Mouse (Mus musculus): ENCODE measurements around the gene Rbp3.

The Rbp3 gene

DNA sequence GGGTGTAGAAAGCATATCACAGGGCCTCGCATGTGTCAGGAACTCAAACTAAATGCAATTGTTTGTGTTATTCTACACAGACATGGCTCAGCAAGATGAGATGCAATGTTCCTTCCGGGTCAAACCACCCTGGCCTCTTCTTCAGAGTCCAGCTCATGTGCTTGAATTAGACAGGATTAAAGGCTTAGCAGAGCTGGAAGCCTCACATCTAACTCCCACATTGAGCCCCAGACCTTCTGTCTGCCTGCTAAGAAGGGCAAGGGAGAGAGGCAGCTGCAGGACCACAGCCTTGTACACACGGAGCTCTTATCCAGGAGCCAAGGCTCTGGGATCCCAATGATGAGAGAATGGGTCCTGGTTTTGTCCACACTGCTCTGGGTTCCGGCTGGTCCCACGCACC, at the start of gene Rbp3:
Gene Rbp3 (plus strand): TSS at position 243 of the 400 bp plus-strand sequence.
- peak; percentile 91 for DNase-seq (ENCODE audit: low read depth, low spot score)

DNA sequence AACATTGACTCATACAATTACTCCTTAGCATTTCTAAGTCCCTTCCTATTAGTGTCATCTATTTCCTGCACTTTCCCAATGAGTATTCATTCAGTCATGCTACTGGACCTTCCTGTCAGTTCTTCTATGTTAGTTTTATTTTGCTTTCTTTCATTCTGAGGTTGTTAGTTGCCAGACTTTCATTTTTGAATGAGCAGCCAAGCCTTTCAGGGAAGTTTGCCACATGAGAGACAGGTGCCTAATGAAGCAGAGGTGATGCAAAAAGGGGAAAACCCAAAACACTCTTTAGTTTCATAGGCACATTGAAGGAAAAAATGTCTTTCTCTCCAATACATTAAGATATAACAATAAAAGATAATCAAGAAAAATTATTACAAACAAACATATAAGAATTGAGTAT, 49.0 kb upstream of the Rbp3 start:
- no peak for DNase-seq (ENCODE audit: low read depth, low spot score)

DNA sequence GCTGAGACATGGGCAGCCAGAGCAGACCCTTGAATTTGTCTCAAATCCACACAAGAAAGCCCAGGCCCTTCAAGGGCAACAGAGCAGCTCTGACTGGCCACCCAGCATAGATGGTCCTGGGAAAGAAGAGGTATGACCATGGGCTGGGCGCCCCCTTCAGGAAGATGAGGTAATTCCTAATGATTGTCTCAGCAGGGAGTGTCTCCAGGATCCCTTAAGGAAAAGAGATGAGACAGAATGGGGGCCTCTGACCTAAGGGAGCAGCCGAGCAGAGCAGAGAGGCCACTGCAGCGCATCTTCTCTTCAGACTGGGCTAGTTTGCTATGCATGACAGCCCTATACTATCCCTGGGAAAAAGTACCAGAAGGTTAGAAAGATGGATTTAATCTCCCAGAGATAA, 40.1 kb upstream of the Rbp3 start:
- DNase-seq (ENCODE audit: low read depth, low spot score): no peak

- DNase-seq (ENCODE audit: low read depth, low spot score): no peak
These were observed 39.6 kb upstream of the Rbp3 start for GRCm38 (mm10) chr14:33914206-33914605.

DNA sequence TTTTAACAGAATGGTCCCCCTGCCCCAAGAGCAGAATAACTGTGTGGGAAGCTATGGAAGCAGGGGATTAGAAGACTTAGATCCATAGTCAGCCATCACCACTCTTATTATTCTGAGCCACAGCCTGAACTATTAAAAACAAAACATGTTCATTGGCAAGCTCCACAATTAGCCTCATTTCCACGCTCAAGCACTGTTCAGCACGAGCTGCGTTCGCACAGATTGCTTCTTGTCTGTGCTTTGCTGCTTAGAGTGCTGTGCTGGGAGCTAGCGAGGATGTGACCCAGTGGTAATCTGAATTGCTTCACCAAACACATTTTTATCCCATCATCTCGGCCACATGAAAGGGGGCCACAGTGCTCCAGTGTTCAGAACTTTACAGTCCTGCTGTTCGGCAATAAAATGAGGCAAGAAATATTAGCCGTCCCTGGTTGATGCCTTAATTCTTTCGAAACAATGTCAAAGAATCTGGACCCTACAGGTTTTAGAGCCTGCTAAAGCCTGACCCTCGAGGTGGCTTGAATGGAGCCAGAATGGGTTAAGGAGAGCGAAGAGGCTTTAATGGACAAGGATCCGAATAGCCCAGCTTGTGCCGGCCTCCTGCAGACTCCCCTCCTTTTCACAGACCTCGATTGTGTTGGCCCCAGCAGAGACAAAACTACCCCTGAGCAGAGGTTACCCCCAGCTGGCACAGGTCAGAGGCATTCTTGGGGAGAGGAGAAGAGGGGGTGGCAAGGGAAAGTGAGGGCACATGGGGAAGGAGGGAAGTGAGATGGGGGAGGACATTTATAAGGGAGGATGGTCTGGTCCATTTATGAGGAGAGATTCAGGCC, 32.9 kb upstream of the Rbp3 start:
- DNase-seq (ENCODE audit: low read depth, low spot score): no peak

- DNase-seq (ENCODE audit: low read depth, low spot score): no peak
These were observed 31.0 kb upstream of the Rbp3 start for GRCm38 (mm10) chr14:33922771-33923167.

GRCm38 (mm10) chr14:33923168-33924070, 30.4 kb upstream of the Rbp3 start, which contains the start of gene Gdf10:
Gene Gdf10 (plus strand): TSS chr14:33923587.
- DNase-seq (ENCODE audit: low read depth, low spot score): no peak

GRCm38 (mm10) chr14:33931853-33932252, 21.9 kb upstream of the Rbp3 start:
- DNase-seq (ENCODE audit: low read depth, low spot score): no peak

- DNase-seq (ENCODE audit: low read depth, low spot score): no peak
These were observed 20.7 kb upstream of the Rbp3 start for GRCm38 (mm10) chr14:33932935-33933703.

DNA sequence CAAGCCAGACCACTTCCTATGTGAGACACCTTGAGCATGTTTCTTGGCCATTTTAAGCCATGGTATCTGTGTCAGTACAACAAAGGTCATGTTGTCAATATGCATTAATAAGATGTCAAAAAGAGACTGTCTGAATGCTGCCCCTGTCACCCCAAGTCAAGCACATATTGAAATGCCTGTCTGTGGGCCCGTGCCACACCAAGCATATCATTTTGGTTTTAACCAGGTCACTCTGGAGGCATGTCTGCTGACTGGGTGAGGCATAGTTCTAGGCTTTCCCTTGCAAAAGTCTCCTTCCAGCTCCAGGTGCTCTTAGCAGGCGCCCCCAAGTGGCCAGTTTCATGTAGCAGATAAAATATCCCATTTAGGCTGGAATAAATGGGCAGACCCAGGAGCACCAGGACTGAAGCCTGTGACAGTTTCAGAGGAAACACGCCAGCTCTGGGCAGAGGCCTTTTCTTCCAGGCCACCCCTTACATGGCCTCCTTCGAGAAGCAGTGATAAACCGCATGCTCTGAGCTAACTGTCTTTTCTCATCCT, 20.0 kb upstream of the Rbp3 start:
- DNase-seq (ENCODE audit: low read depth, low spot score): no peak

DNA sequence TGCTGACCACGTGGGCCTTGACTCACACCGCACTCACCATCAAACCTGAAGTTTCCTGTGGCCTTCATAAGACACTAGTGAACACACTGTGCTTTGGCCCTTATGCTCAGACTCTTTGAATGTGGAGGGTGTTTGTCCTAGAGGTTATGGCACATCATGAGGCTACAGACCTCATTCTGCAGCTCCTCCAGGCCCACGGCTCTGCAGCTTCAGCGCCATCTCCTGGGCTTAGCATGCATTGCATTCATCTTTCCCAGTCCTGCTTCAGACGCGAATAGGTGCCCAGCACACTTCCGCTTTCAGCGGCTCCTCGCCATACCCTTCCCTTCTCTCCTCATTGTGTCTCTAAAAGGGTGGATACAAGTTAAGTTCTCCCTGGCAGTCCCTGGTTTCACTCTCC, 14.7 kb upstream of the Rbp3 start:
- no peak for DNase-seq (ENCODE audit: low read depth, low spot score)

- no peak for DNase-seq (ENCODE audit: low read depth, low spot score)
These were observed 13.1 kb upstream of the Rbp3 start, which contains the start of gene Gdf2 for GRCm38 (mm10) chr14:33940739-33941138. Gene Gdf2 (plus strand): TSS chr14:33941039.

DNA sequence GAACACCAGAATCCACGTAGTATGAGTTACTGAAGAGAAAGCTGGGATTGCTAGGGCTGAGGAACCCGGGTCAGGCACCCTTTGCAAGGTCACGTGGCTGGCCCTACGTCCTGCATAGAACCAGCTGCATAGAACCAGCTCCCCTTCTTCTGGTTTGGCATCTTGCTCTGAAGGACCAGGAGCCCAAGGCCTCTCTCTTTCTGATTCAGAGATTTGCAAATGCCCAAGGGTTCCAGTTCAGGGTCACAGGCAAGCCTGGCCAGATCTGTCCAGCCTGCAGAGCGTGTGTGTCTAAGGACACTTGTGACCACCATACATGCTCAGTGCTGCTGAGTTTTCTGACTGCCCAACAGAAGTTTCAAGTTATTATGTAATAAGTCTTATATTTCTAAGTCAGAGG, 11.6 kb upstream of the Rbp3 start:
- no peak for DNase-seq (ENCODE audit: low read depth, low spot score)

DNA sequence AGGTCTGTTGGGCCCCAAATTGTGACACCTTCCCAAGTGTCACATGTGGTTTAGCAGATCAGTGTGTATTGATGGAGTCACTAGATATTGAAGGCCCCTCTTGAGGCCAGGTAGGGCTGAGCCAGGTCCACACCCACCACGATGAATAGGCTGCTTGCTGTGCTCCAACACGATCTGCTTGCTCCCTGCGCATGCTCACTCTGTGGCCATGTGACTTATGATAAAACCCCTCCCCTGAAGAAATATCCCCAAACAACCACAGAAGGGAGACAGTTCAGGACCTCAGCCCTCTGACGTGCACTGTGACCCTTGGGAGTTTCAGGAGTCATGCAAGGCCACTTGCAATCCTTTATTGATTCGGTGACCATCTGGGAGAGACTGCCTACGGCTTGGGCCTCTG, 7.7 kb upstream of the Rbp3 start:
- DNase-seq (ENCODE audit: low read depth, low spot score): no peak

DNA sequence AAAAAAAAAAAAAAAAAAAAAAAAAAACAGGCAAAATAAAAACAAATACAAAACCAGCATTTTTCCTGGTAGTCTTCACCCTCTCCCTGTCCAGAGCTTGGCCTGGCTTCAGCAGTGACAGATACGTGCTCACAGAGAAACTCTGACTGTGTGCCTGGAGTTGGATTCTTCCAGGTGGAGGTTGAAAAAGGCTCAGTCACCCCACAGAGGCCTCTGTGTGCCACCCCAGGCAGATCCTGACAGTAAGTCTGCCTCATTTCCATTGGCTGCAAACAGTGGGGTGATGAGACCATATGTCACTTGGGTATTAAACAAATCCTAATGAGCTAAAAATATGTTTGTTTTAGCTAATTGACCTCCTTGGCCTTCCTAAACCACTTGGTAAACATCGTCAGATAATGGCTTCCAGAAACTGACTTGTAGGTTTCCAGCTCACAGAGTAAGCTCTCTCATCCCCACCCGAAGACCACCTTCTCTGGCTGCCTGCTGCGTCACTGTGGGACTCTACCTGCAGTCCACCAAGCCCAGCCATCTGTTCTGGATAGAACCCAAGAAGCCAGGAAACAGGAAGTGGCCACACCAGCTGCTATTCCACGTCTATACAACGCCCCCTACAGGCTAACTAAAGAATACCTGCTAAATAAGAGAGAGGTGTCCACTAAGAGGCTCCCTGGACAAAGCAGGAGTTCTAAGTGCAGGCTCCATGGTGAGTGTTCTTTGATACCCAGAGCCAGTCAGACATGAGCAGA, 1.4 kb upstream of the Rbp3 start:
- DNase-seq (ENCODE audit: low read depth, low spot score): peak; percentile 80

- no peak for DNase-seq (ENCODE audit: low read depth, low spot score)
These were observed 2.3 kb downstream of the Rbp3 start for GRCm38 (mm10) chr14:33956055-33956454.

- DNase-seq (ENCODE audit: low read depth, low spot score): no peak
These were observed 4.4 kb downstream of the Rbp3 start for GRCm38 (mm10) chr14:33958186-33958585.

DNA sequence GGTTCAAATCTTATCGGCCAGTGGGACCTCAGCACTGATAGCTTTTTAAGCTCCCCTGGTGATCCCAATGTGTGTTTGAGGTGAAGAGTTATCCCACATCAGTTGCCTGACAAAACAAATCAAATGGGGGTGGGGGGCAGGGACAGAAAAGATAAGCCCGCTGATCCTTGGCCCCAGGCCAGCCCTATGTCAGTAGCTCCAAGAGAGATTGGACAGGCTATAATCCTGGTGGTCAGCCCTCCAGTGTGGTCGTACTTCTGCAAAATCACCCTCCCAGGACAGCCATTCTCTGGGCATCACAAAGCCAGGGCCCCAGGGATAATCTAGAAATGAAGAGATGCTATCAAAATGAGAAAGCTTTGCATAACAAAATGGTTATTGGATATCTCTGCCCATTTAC, 5.0 kb downstream of the Rbp3 start:
- no peak for DNase-seq (ENCODE audit: low read depth, low spot score)

- DNase-seq (ENCODE audit: low read depth, low spot score): no peak
These were observed 5.5 kb downstream of the Rbp3 start for GRCm38 (mm10) chr14:33959341-33959740.

- no peak for DNase-seq (ENCODE audit: low read depth, low spot score)
These were observed 11.9 kb downstream of the Rbp3 start for GRCm38 (mm10) chr14:33965675-33966074.

DNA sequence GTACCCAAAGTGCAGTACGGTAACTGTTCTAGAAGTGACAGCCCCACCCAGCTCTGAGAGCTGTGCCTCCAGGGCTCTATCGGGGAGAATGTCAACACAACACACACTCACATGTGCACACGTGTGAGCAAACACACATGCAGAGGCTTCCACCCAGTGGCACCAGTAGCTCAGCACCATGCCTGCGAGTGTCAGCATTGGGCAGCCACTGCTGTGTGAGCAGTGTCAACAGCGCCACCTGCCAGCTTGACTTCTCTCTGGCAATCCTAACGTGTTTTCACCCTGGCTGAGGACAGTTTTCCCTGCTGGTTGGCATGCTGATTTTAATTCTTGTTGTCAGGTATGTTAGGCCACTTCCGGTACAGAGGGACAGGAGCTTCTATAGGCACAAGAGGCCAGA, 18.9 kb downstream of the Rbp3 start:
- no peak for DNase-seq (ENCODE audit: low read depth, low spot score)
